Mouse (Mus musculus) forebrain, embryonic 10.5 days (tissue): ENCODE results near the gene Lypd5. TPM values are rescaled to one million over a fixed set of nuclear protein-coding genes. Genes with fewer than 3 reads are reported as not detected.

Experiments
- DNase-seq: peaks from one replicate; pipeline ENCODE4 v3.0.0-alpha.2; 2017; ENCODE audit warnings: low spot score; ENCODE audit errors: extremely low spot score
- H3K27ac ChIP-seq: fragments of 300-500 bp; sonication (generic); 2 replicates; pipeline ENCODE4 v1.5.1; 2016; ENCODE audit warnings: mild to moderate bottlenecking
- H3K27me3 ChIP-seq: fragments of 300-500 bp; sonication (generic); 2 replicates; pipeline ENCODE4 v1.6.1; 2016; ENCODE audit warnings: mild to moderate bottlenecking; ENCODE audit not compliant: poor library complexity, severe bottlenecking
- H3K36me3 ChIP-seq: fragments of 300-500 bp; sonication (generic); replicated peaks from 2 replicates; pipeline ENCODE4 v1.6.1; 2016; ENCODE audit warnings: mild to moderate bottlenecking, moderate library complexity
- H3K4me1 ChIP-seq: fragments of 300-500 bp; sonication (generic); 2 replicates; pipeline ENCODE4 v1.6.1; 2016
- H3K4me3 ChIP-seq: fragments of 300-500 bp; sonication (generic); 2 replicates; pipeline ENCODE4 v1.5.1; 2016; ENCODE audit warnings: mild to moderate bottlenecking, moderate library complexity
- H3K9me3 ChIP-seq: fragments of 300-500 bp; sonication (generic); 2 replicates; pipeline ENCODE4 v1.6.1; 2016; ENCODE audit warnings: mild to moderate bottlenecking, moderate library complexity
- WGBS: fragments of 180-500 bp; shearing (Covaris S2); methylation state at CpG from one replicate; pipeline ENCODE4 v1.1.7; 2016; 5-methylcytosine and 5-hydroxymethylcytosine counted together
- polyA plus RNA-seq: library from polyadenylated mRNA; unstranded; fragments of >200 nt; fragmentation: Nextera tagmentation; extraction: Ambion mirVana; gene quantifications from 2 replicates; pipeline ENCODE4 v1.2.1, GENCODE M21; 2016

Lypd5 gene
- polyA plus RNA-seq, 1 experiment from 2014 or later = not detected

DNA sequence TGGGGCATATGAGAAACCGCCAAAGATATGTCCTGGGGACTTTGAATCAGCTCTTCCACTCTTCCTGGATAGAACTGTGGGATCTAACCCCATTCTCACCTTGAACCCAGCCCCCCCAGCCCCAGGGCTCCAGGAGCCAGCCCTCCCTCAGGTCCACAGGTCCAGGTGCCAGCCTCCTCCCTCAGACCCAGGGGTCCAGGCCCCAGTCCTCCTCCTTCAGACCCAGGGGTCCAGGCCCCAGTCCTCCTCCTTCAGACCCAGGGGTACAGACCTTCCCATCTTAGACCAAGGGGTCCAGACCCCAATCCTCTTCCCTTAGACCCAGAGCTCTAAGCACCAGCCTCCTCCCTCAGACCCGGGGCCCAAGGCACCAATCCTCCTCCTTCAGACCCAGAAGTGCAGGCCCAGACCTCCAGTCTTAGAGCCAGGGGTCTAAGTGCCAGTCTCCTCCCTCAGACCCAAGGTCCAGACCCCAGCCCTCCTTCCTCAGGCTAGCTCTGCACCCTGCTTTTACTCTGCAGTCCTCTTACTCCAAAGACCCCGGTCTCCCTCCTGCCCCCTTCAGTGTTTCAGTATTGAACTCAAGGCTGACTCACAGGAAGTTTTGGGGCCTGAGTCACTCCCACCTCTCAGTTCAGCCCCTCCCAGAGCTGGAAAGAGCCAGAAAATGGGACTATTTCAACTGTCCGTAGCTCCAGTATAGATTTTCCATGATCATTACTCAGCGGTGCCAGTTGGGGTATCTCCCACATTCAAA is 16.4 kb downstream of the Lypd5 start:
- peaks cover 11% of the 10 kb centered on the region; the same call in 1 of the 2 replicates for H3K4me1 ChIP-seq
- H3K4me3 ChIP-seq = no peak overlapping the region; the same call in 1 of the 2 replicates
- H3K36me3 ChIP-seq = no peaks in the 10 kb centered on the region
- H3K27ac ChIP-seq = peak overlapping the region; percentile 65; the same call in 1 of the 2 replicates
- 0 out of 2 replicates have a peak, but pooled peaks cover 8% of the 10 kb centered on the region for H3K27me3 ChIP-seq
- no peak for DNase-seq
- H3K9me3 ChIP-seq = 0 out of 2 replicates have a peak, but pooled peaks cover 3% of the 10 kb centered on the region
- 78% methylated on average over 5 of the region's 5 CpGs for WGBS

DNA sequence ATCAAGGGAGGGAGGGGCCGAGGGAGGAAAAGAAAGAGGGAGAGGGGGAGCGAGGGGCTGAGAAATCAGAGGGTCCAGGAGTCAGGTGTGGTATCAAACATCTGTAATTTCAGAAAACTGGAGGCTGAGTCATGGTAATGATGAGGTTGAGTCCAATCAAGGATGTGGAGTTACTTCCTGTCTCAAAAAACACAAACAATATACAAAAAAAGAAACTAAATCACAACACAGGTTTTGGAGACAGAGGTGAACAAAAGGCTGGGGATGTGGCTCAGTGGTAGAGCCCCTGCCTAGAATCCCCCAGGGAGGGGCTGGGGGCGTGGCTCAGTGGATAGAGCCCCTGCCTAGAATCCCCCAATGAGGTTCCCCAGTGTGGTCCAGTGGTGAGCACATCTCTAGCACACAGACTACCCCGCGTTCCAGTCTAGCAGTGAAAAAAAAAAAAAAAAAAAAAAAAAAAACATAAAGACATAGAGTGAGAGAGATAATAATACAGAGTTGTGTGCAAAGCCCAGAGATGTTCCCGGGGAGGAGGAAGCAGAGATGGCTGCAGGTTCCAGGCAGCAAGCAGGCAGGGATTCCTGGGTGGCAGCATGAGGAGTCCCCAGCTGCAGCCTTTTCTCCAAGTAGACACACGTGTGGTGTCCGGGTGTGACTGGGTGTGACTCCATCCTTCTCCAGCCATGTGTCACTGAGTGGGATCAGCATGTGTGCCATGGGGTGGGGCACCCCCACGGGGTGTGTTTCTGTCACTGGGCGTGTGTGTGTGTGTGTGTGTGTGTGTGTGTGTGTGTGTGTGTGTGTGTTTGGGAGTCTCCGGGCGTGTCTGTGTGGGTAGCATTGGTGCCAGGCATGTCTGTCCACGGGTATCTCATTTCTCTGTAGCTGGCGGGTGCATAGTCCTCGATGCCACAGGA is 18.0 kb downstream of the Lypd5 start:
- WGBS = 82% methylated on average over 15 of the region's 15 CpGs
- H3K4me3 ChIP-seq = no peak overlapping the region
- H3K27me3 ChIP-seq = 0 out of 2 replicates have a peak, but pooled peaks cover 8% of the 10 kb centered on the region
- H3K4me1 ChIP-seq = peaks cover 11% of the 10 kb centered on the region; the same call in 1 of the 2 replicates
- DNase-seq = no peak
- no peak overlapping the region for H3K27ac ChIP-seq
- H3K9me3 ChIP-seq = no peaks in the 10 kb centered on the region
- no peaks in the 10 kb centered on the region for H3K36me3 ChIP-seq

DNA sequence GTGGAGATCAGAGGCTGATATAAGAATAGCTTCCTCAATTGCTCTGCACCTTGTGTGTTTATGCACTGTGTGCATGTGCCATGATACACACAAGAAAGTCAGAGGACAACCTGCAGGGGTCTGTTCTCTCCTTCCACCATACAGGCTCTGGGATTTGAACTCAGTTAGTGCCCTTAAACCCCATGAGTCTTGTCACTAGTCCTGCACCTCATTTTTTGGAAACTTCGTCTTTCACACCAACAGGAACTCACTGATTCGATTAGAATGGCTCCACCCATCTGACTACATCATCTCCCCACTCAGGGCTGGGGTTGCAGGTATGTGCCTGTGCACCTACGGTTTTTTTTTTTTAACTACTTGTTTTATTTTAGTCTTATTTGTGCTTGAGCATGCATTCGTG is 19.2 kb downstream of the Lypd5 start:
- peaks cover 12% of the 10 kb centered on the region for H3K4me1 ChIP-seq
- no peaks in the 10 kb centered on the region for H3K36me3 ChIP-seq
- no peaks in the 10 kb centered on the region for H3K9me3 ChIP-seq
- H3K27ac ChIP-seq = no peak overlapping the region
- no peak for DNase-seq
- no peak overlapping the region for H3K4me3 ChIP-seq
- 75% methylated on average over 4 of the region's 4 CpGs for WGBS
- H3K27me3 ChIP-seq = 0 out of 2 replicates have a peak, but pooled peaks cover 3% of the 10 kb centered on the region

DNA sequence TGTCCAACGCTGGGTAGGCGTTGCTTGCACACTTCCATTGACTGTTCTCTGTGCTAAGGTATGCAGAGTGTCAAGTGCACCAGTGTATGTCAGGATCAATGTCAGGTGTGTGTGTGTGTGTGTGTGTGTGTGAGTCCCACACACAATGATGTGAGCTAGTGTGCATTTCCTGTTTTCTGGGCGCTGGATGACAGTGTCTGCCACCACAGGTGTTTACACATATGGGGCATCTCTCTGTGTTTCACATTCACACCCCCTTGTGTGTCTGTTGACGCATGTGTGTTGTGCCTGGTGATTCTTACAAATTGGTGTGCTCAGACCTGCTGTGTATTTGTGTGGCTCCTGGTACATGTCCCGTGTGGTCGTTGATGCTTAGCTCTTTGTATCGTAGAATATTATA is 19.9 kb downstream of the Lypd5 start:
- no peaks in the 10 kb centered on the region for H3K9me3 ChIP-seq
- no peak for DNase-seq
- 91% methylated on average over 7 of the region's 7 CpGs for WGBS
- H3K27ac ChIP-seq = no peak overlapping the region
- no peak overlapping the region for H3K4me3 ChIP-seq
- H3K27me3 ChIP-seq = 0 out of 2 replicates have a peak, but pooled peaks cover 3% of the 10 kb centered on the region
- H3K36me3 ChIP-seq = no peaks in the 10 kb centered on the region
- peaks cover 20% of the 10 kb centered on the region for H3K4me1 ChIP-seq

DNA sequence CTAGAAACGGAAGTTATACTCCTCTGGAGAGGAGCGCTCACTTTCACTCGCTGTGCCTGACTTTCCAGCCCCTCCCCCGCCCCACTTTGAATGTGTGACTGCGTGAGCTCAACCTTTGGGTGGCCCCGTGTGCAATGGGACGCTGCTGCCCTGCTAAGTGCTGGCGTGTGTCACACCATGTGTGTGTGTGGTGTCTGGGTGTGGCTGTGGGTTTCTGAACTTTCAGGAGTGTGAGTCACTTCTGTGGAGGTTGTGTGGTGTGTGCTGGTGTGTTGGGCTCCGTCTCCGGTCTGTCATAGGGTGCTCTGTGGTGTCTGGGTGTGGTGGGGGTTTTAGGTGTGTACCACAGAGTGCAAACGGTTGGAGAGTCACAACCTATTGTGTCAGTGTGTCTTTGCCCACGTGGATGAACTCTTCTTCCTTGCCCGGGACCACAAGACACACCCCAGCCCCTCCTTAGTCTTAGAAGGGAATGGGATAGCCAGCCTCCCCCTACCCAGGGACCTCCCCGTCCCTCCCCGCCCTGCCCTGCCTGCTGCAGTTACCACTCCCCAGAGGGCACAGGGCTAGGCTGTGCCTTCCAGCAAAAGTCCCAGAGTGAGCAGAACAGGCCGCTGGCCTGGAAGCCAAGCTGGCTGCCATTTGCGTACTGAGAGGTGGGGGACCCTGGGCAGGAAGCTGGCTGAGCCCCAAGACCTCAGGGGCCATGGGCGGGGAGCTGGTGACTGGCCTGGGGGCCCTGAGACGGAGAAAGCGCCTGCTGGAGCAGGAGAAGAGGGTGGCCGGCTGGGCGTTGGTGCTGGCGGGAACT is 20.9 kb downstream of the Lypd5 start, which contains the start of gene Kcnn4:
Kcnn4 (plus strand) TSS at position 533 of the 811 bp plus-strand sequence.
- 50% methylated on average over 23 of the region's 23 CpGs for WGBS
- H3K27me3 ChIP-seq = 0 out of 2 replicates have a peak, but pooled peaks cover 3% of the 10 kb centered on the region
- H3K36me3 ChIP-seq = no peaks in the 10 kb centered on the region
- H3K4me1 ChIP-seq = peaks cover 22% of the 10 kb centered on the region
- peak within 1 kb of the TSS; percentile 79 for H3K27ac ChIP-seq
- DNase-seq = no peak
- H3K9me3 ChIP-seq = no peaks in the 10 kb centered on the region
- H3K4me3 ChIP-seq = peak within 1 kb of the TSS; percentile 26

DNA sequence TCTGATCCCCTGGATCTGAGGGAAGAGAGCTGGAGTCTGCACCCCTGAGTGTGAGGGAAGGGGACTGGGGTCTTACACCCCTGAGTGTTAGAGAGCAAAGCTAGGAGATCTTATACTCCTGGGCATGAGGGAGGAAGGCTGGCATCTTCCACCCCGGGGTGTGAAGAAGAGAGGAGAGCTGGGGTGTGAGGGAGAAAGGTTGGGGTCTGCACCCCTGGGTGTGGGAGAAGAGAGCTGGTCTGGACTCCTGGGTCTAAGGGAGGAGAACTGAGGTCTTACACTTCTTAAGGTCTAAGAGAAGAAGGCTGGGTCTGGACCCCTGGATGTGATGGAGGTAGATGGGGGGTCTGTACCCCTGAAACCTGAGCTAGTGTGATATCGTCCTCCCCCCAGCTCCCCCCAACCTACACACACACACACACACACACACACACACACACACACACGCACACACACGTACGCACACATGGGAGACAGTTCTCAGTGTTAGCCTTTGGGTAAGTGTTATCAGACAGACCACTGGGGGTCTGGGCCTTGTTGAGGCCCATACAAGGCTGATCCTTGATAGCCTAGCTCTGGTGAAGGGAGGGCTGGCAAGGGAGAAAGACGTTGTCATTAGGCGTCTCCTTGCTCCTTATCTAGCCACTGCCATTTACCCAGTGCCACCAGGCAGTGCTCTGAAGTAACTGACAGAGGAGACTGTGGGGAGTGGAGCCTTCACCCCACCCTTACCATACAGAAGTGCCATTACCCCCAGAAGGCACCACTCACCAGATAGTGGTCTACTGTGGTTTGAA is 22.2 kb downstream of the Lypd5 start:
- H3K9me3 ChIP-seq = no peaks in the 10 kb centered on the region
- no peaks in the 10 kb centered on the region for H3K36me3 ChIP-seq
- peak overlapping the region; percentile 26 for H3K4me3 ChIP-seq
- H3K27ac ChIP-seq = peak overlapping the region; percentile 79
- WGBS = 87% methylated on average over 7 of the region's 7 CpGs
- no peak for DNase-seq
- H3K27me3 ChIP-seq = no peaks in the 10 kb centered on the region
- peaks cover 17% of the 10 kb centered on the region for H3K4me1 ChIP-seq

DNA sequence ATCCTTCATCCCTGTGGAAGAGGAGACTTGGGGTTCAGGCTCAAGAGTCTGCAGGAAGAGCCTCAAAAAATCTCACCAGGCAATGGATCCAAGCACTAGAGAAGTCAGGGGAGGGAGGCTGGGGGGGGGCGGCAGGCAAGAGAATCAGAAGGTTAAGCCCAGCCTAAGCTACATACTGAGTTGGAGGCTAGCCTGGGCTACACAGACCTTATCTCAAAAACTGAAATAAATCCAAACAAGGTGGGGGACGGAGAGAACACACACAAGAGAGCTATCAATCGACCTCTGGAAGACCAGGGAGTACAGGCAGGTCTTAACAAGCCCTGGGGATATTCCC is 22.8 kb downstream of the Lypd5 start:
- Histone ChIP-seq H3K27ac (peak overlapping the region; percentile 79; the same call in 1 of the 2 replicates), H3K36me3 (no peaks in the 10 kb centered on the region), H3K4me1 (peaks cover 18% of the 10 kb centered on the region), H3K9me3 (no peaks in the 10 kb centered on the region), H3K27me3 (peaks cover 5% of the 10 kb centered on the region), H3K4me3 (peak overlapping the region; percentile 14)
- 72% methylated on average over 3 of the region's 3 CpGs for WGBS
- no peak for DNase-seq

DNA sequence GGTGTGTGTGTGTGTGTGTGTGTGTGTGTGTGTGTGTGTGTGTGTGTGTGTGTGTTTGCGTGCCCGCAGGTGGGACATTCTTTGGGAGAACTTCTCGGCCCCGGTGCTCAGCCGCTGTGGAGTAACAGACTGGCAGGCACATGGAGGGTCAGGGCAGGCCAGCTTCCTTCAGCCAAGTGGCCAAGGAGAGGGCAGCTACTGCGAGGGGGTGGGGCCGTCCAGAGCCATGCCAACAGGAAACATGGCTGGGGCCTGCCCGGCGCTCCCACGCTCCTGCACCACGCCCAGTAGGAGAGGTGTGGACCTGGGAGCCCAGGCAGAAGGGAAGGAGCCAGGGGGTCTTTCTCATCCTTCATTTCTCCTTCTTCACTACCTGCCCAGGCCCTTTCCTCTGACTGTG is 23.3 kb downstream of the Lypd5 start:
- H3K4me1 ChIP-seq = peaks cover 23% of the 10 kb centered on the region
- peak overlapping the region; percentile 79; the same call in 1 of the 2 replicates for H3K27ac ChIP-seq
- WGBS = 90% methylated on average over 11 of the region's 11 CpGs
- H3K36me3 ChIP-seq = no peaks in the 10 kb centered on the region
- peaks cover 10% of the 10 kb centered on the region for H3K27me3 ChIP-seq
- no peak overlapping the region; the same call in 1 of the 2 replicates for H3K4me3 ChIP-seq
- DNase-seq = no peak
- H3K9me3 ChIP-seq = no peaks in the 10 kb centered on the region

DNA sequence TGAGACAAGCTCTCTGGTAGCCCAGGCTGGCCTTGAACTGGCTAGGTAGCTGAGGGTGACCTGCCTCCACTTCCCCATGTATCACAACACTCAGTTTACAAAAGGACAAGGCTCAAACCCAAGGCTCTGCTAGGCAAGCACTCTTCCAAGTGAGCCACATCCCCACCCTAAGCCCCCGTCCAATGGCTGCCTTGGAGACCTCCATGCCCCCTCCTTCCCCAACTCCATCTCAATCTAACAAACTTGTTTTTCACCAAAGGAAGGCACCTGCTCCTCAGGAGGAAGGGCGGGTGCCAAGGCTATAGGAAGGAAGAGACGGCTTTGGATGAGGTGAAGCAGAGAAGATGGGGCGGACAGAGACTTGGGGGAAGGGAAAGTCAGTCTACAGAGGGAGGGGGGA is 23.8 kb downstream of the Lypd5 start:
- no peak for DNase-seq
- peak overlapping the region; percentile 79 for H3K27ac ChIP-seq
- H3K4me1 ChIP-seq = peaks cover 28% of the 10 kb centered on the region
- peaks cover 15% of the 10 kb centered on the region for H3K27me3 ChIP-seq
- no peaks in the 10 kb centered on the region for H3K36me3 ChIP-seq
- whole genome bisulfite sequencing = 77% methylated on average over 4 of the region's 4 CpGs
- no peak overlapping the region; the same call in 1 of the 2 replicates for H3K4me3 ChIP-seq
- H3K9me3 ChIP-seq = no peaks in the 10 kb centered on the region

DNA sequence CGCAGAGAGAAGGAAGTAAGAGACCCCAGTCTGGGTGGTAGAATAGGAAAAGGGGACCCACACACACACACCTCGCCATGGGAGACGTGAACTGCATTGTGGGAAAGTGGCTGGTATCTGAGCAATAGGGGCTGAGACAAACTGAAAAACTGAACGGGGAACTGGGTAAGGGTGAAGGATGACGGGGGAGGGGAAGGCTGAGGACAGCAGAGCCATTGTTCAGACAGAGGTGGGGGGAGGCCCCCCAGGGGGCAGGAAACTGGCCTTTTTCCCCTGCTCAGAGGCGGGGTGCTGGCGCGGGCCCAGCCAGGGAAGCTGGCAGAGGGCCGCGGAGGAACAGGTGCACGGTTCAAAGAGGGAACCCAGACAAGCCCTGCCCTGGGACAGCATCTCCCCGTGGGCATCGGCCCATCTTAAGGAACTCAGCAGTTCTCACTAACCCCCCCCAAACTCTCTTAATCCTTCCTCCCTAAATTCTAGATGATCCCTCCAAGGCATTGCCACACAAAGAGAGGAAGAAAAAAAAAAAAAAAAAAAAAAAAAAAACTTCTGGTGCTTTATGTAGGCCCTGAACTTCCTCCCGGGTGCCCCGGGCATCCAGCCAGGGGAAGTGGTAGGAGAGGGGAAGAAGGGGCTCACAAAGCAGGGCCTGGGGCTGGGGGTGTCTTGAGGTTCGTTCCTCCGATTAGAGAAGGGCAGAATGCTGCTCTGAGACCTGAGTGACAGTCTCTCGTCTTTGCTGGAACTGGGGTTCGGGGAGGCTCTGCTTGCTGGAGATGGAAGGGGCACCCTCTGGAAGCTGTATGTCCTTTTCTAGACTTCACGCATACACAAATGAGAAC is 24.8 kb downstream of the Lypd5 start:
- H3K27ac ChIP-seq = peak overlapping the region; percentile 79

DNA sequence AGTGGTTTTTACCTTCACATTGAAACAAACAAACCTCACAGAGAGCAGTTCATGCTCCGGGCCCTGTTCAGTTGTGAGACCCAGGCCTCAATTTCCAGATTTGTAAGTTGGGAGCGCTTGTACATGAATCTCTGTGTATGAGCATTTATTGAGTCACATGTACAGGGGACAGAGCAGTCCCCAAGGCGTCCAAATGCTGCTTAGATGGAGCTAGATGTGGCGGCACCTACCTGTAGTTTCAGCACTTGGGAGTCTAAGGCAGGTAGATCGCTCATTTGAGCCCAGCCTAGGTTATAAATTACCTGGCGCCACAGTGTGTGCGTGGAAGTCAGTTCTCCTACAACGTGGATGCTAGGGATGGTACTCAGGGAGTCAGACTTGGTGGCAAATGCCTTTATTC is 27.5 kb downstream of the Lypd5 start:
- no peaks in the 10 kb centered on the region for H3K9me3 ChIP-seq
- H3K4me1 ChIP-seq = peaks cover 36% of the 10 kb centered on the region
- peaks cover 20% of the 10 kb centered on the region for H3K27me3 ChIP-seq
- DNase-seq = no peak
- H3K27ac ChIP-seq = peak overlapping the region; percentile 82; the same call in 1 of the 2 replicates
- no peaks in the 10 kb centered on the region for H3K36me3 ChIP-seq
- WGBS = 89% methylated on average over 8 of the region's 8 CpGs
- H3K4me3 ChIP-seq = no peak overlapping the region

More for the DNA sequence above, 24.8 kb downstream of the Lypd5 start:
- no peak for DNase-seq
- peaks cover 32% of the 10 kb centered on the region for H3K4me1 ChIP-seq
- 46% methylated on average over 20 of the region's 20 CpGs for WGBS
- peaks cover 20% of the 10 kb centered on the region for H3K27me3 ChIP-seq
- H3K9me3 ChIP-seq = no peaks in the 10 kb centered on the region
- H3K36me3 ChIP-seq = no peaks in the 10 kb centered on the region
- H3K4me3 ChIP-seq = no peak overlapping the region
